In the genomic region with DNA sequence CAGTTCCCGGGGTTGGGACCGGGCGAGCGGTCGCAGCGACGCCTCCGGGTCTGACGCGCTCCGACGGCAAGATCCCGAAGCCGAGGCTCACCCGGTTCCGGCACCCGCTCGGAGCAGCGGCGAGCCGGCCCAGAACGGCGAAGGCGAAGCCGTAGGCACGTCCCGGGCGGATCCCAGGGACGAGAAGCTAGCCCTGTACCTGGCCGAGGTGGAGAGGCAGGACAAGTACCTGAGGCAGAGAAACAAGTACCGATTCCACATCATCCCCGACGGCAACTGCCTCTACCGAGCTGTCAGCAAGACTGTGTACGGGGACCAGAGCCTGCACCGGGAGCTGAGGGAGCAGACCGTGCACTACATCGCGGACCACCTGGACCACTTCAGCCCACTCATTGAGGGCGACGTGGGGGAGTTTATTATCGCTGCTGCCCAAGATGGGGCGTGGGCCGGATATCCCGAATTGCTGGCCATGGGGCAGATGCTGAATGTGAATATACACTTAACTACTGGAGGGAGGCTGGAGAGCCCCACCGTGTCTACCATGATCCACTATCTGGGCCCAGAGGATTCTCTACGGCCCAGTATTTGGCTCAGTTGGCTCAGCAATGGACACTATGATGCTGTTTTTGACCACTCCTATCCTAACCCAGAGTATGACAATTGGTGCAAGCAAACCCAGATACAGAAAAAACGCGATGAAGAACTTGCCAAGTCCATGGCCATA, we compare ENCODE assay signal across 8 mouse cellular contexts. TPM values are rescaled to one million over a fixed set of nuclear protein-coding genes. Genes with fewer than 3 reads are reported as not detected.
DNase-seq lines count a peak whose midpoint lies in the region; ATAC-seq and TF ChIP-seq lines count a peak whose summit lies in the region.

No protein-coding gene starts in this region.

- no peaks in the 10 kb centered on the region for H3K9me3 ChIP-seq in intestine, embryonic 14.5 days (ENCODE audit: control insufficient read depth, low read length)
- no peaks in the 10 kb centered on the region for H3K9me3 ChIP-seq in limb, embryonic 14.5 days (ENCODE audit: control insufficient read depth, low read length)
- H3K9me3 ChIP-seq in midbrain, embryonic 14.5 days (ENCODE audit: control insufficient read depth, low read length), result no peaks in the 10 kb centered on the region

- no peak overlapping the region for H3K27ac ChIP-seq in intestine, embryonic 14.5 days (ENCODE audit: low read depth)
- H3K27ac ChIP-seq in limb, embryonic 14.5 days (replicated peaks; ENCODE audit: low read depth, low read length), result no peak overlapping the region
- no peak overlapping the region for H3K27ac ChIP-seq in midbrain, embryonic 14.5 days (replicated peaks; ENCODE audit: low read depth, low read length)

- H3K4me2 ChIP-seq in intestine, embryonic 14.5 days (ENCODE audit: low read length), result peak overlapping the region; percentile 73
- H3K4me2 ChIP-seq in limb, embryonic 14.5 days (replicated peaks; ENCODE audit: low read depth, low read length, severe bottlenecking), result peak overlapping the region; percentile 70
- peak overlapping the region; percentile 72 for H3K4me2 ChIP-seq in midbrain, embryonic 14.5 days (ENCODE audit: low read length)

- no peak for TF ChIP-seq POLR2A in limb, embryonic 14.5 days (IDR thresholded peaks at IDR 0.05; ENCODE audit: borderline replicate concordance, extremely low read depth, insufficient read depth, insufficient read length)

- H3K36me3 ChIP-seq in intestine, embryonic 14.5 days (ENCODE audit: control insufficient read depth, insufficient read depth, low read length), result no peaks in the 10 kb centered on the region
- no peaks in the 10 kb centered on the region for H3K36me3 ChIP-seq in limb, embryonic 14.5 days (ENCODE audit: control insufficient read depth, insufficient read depth, low read length)
- no peaks in the 10 kb centered on the region for H3K36me3 ChIP-seq in midbrain, embryonic 14.5 days (ENCODE audit: control insufficient read depth, insufficient read depth, low read length)

- peaks cover 15% of the 10 kb centered on the region; the same call in 1 of the 2 replicates for H3K27me3 ChIP-seq in intestine, embryonic 14.5 days (replicated peaks; ENCODE audit: control insufficient read depth, insufficient read depth, low read length)
- H3K27me3 ChIP-seq in limb, embryonic 14.5 days (ENCODE audit: control insufficient read depth, insufficient read depth, low read length), result peaks cover 12% of the 10 kb centered on the region
- peaks cover 26% of the 10 kb centered on the region for H3K27me3 ChIP-seq in midbrain, embryonic 14.5 days (ENCODE audit: control insufficient read depth, insufficient read depth, low read length)

- 3% methylated on average over 49 of the region's 49 CpGs for WGBS in intestine, embryonic 14.5 days
- WGBS in limb, embryonic 14.5 days, result 3% methylated on average over 49 of the region's 49 CpGs
- WGBS in midbrain, embryonic 14.5 days, result 2% methylated on average over 49 of the region's 49 CpGs

- peak; percentile 18 for DNase-seq in adrenal gland, adult 8-10 months
- no peak for DNase-seq in adrenal gland, postnatal 14 days
- peak; percentile 34 for DNase-seq in cerebellum, adult 8-10 months
- DNase-seq in gastrocnemius, adult 8-10 months (ENCODE audit: low spot score in 2 of 2), result peak; percentile 3 to 17
- DNase-seq in intestine, embryonic 14.5 days (ENCODE audit: low spot score), result peak; percentile 79
- no peak for DNase-seq in limb, embryonic 14.5 days (ENCODE audit: low spot score)
- DNase-seq in midbrain, embryonic 14.5 days, result peak; percentile 48
- DNase-seq in spleen, postnatal 14 days (ENCODE audit: low spot score in 2 of 2), result peak; percentile 18 to 27

- ATAC-seq in intestine, embryonic 14.5 days (replicated peaks; ENCODE audit: low FRiP score, low TSS enrichment, low read depth), result 0 out of 2 replicates have a peak, but pooled peaks have one; percentile 1
- no peak for ATAC-seq in limb, embryonic 14.5 days (ENCODE audit: low FRiP score, low read depth)
- ATAC-seq in midbrain, embryonic 14.5 days (ENCODE audit: low FRiP score, low TSS enrichment), result 0 out of 2 replicates have a peak, but pooled peaks have one; percentile 0

- peaks cover 15% of the 10 kb centered on the region for H3K4me1 ChIP-seq in intestine, embryonic 14.5 days (replicated peaks; ENCODE audit: control insufficient read depth, insufficient read depth, low read length)
- H3K4me1 ChIP-seq in limb, embryonic 14.5 days (ENCODE audit: control insufficient read depth, insufficient read depth, low read length), result peaks cover 10% of the 10 kb centered on the region; the same call in 1 of the 2 replicates
- peaks cover 9% of the 10 kb centered on the region; the same call in 1 of the 2 replicates for H3K4me1 ChIP-seq in midbrain, embryonic 14.5 days (ENCODE audit: control insufficient read depth, insufficient read depth, low read length)

- peak overlapping the region; percentile 69 for H3K9ac ChIP-seq in intestine, embryonic 14.5 days (ENCODE audit: low read length)
- H3K9ac ChIP-seq in limb, embryonic 14.5 days (ENCODE audit: low read depth, low read length, severe bottlenecking), result peak overlapping the region; percentile 71
- H3K9ac ChIP-seq in midbrain, embryonic 14.5 days (replicated peaks; ENCODE audit: low read length), result peak overlapping the region; percentile 71

- peak overlapping the region; percentile 55 for H3K4me3 ChIP-seq in intestine, embryonic 14.5 days (ENCODE audit: low read depth, low read length)
- peak overlapping the region; percentile 69 for H3K4me3 ChIP-seq in limb, embryonic 14.5 days (replicated peaks; ENCODE audit: low read length)
- H3K4me3 ChIP-seq in midbrain, embryonic 14.5 days (replicated peaks; ENCODE audit: low read depth, low read length), result peak overlapping the region; percentile 73

RNA-seq across cellular contexts. Expression of gene Otud1, which starts 1.3 kb away (rescaled TPM):
- total RNA-seq in adrenal gland, adult 8-10 months (2022), result 10 to 100 TPM in 1 of 4 experiments, 1 to 10 TPM in 3; 7.1 to 10.7 (median 8.1) TPM
- total RNA-seq in adrenal gland, postnatal 14 days (2021), result 7.8 and 10.7 TPM in 2 replicates
- 10 to 100 TPM; 10.9 to 33.9 (median 14.9) TPM for total RNA-seq in gastrocnemius, adult 8-10 months (2022)
- polyA plus RNA-seq in intestine, embryonic 14.5 days (2014; fragmentation: Nextera tagmentation; extraction: Ambion mirVana), result 1.8 and 1.9 TPM in 2 replicates
- polyA plus RNA-seq in limb, embryonic 14.5 days (2012; rRNA removed), result 2.5 and 2.6 TPM in 2 replicates
- polyA plus RNA-seq in limb, embryonic 14.5 days (2014; fragmentation: Nextera tagmentation; extraction: Ambion mirVana), result 1.6 and 2.1 TPM in 2 replicates
- 1.1 and 1.7 TPM in 2 replicates for polyA plus RNA-seq in midbrain, embryonic 14.5 days (2014; fragmentation: Nextera tagmentation; extraction: Ambion mirVana)

Comparison
In these comparisons a context has a peak if more than half of its experiments do, and no peak if none do; other contexts are left out.
1. DNase-seq: peak in adrenal gland, adult 8-10 months (single experiment), cerebellum, adult 8-10 months (single experiment), gastrocnemius, adult 8-10 months (2 of 2), intestine, embryonic 14.5 days (single experiment), midbrain, embryonic 14.5 days (single experiment) and spleen, postnatal 14 days (2 of 2); none in adrenal gland, postnatal 14 days (single experiment) and limb, embryonic 14.5 days (single experiment).
2. Peak in every context shown above with its lines, with median percentiles within 50 percentile points of each other: H3K4me2 ChIP-seq, H3K4me3 ChIP-seq and H3K9ac ChIP-seq.